Mouse (Mus musculus): ENCODE measurements around the gene Pcmt1. TPM values are rescaled to one million over a fixed set of nuclear protein-coding genes. Genes with fewer than 3 reads are reported as not detected.

The Pcmt1 gene
- polyA plus RNA-seq (2015; fragmentation: Nextera tagmentation; extraction: Ambion mirVana): 80.9 and 82.5 TPM in 2 replicates

DNA sequence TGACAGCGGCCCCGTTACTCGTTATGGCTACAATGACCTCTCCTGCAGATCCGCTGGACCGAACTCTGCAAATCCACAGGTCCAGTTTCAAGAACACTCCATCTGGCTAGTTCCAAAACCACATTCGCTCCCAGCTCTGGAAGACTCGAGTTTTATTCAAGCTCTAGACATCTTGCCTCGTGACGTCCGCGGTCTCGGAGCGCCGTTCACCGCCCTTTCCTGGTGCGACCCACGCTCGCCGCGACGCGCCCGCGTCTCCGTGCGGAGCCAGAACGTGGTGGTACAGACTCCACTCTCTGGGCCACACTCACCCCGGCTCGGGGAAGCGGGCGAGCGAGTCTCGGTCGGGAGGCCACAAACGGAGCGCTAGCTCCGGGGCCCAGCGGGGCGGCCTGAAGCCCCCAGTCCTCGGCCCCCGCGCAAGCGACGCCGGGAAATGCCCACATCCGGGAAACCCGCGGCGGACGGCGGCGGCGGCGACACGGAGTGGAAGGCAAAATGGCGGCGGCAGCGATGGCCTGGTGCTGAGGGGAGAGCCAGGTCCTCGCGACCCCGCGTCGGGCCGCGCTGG, at the start of gene Pcmt1, which contains the start of gene Lats1:
Pcmt1 (minus strand) TSS at position 406 of the 571 bp plus-strand sequence.
Lats1 (plus strand) TSS at position 484 of the 571 bp plus-strand sequence.
- TF ChIP-seq CTCF (IDR thresholded peaks at IDR 0.05; ENCODE audit: low read depth): no peak
- peak; percentile 82 for ATAC-seq
- H3K4me1 ChIP-seq (replicated peaks; ENCODE audit: control insufficient read depth, insufficient read depth, low read length): peaks cover 3% of the 10 kb centered on the region
- peaks cover 12% of the 10 kb centered on the region; the same call in 1 of the 2 replicates for H3K36me3 ChIP-seq (ENCODE audit: control insufficient read depth, insufficient read depth)
- no peaks in the 10 kb centered on the region for H3K9me3 ChIP-seq (ENCODE audit: control insufficient read depth)
- no peaks in the 10 kb centered on the region for H3K27me3 ChIP-seq (replicated peaks; ENCODE audit: control insufficient read depth, insufficient read depth, low read length)
- WGBS: under 1% methylated on average over 63 of the region's 65 CpGs
- peak within 1 kb of the TSS; percentile 100 for H3K9ac ChIP-seq (ENCODE audit: low read depth, low read length)
- H3K4me3 ChIP-seq (ENCODE audit: low read depth, low read length): peak within 1 kb of the TSS; percentile 98
- peak within 1 kb of the TSS; percentile 79 for H3K4me2 ChIP-seq (replicated peaks; ENCODE audit: low read depth)
- peak within 1 kb of the TSS; percentile 100 for H3K27ac ChIP-seq (ENCODE audit: low read depth, low read length)

DNA sequence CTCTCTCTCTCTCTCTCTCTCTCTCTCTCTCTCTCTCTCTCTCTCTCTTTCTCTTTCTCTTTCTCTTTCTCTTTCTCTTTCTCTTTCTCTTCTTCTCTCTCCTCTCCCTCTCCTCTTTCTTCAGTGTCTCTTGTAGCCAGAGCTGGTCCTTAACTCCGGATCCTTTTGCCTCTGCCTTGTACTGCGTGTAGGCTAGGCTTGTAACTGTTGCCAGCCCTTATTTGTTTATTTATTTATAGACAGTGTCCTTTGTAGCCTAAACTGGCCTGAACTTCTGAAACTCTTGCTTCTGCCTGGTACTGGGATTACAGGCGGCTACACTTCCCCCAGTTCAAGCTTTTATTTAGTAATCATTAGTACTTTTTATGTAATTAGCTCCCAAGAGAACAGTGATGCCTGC, 46.1 kb upstream of the Pcmt1 start:
- Histone ChIP-seq H3K4me1 (replicated peaks; ENCODE audit: control insufficient read depth, insufficient read depth, low read length) (no peaks in the 10 kb centered on the region), H3K36me3 (ENCODE audit: control insufficient read depth, insufficient read depth) (no peaks in the 10 kb centered on the region), H3K9ac (ENCODE audit: low read depth, low read length) (no peak overlapping the region), H3K27me3 (replicated peaks; ENCODE audit: control insufficient read depth, insufficient read depth, low read length) (no peaks in the 10 kb centered on the region), H3K4me3 (ENCODE audit: low read depth, low read length) (peak overlapping the region; percentile 79), H3K4me2 (replicated peaks; ENCODE audit: low read depth) (peak overlapping the region; percentile 89), H3K9me3 (ENCODE audit: control insufficient read depth) (no peaks in the 10 kb centered on the region), H3K27ac (ENCODE audit: low read depth, low read length) (no peak overlapping the region)
- ATAC-seq: no peak
- 13% methylated on average over 3 of the region's 3 CpGs for WGBS
- TF ChIP-seq CTCF (IDR thresholded peaks at IDR 0.05; ENCODE audit: low read depth): no peak

DNA sequence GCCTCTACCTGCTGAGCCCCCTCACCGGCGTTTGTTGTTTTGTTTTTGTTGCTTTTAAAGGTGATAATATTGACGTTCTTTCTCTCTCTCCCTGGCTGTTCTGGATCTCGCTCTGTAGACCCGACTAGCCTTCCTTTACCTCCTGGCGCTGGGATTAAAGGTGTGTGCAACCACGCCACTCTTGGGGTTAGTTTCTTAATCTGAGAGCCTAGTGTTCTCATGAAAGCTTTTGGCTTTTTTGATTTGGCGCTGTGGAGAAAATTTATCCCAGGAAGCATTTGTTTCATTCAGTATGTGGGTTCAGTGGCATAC, 45.5 kb upstream of the Pcmt1 start:
- ATAC-seq: no peak
- no peaks in the 10 kb centered on the region for H3K36me3 ChIP-seq (ENCODE audit: control insufficient read depth, insufficient read depth)
- 0 out of 2 replicates have a peak overlapping the region, but pooled peaks have one; percentile 61 for H3K27ac ChIP-seq (ENCODE audit: low read depth, low read length)
- H3K4me1 ChIP-seq (replicated peaks; ENCODE audit: control insufficient read depth, insufficient read depth, low read length): no peaks in the 10 kb centered on the region
- H3K4me3 ChIP-seq (ENCODE audit: low read depth, low read length): peak overlapping the region; percentile 79
- no peaks in the 10 kb centered on the region for H3K9me3 ChIP-seq (ENCODE audit: control insufficient read depth)
- peak overlapping the region; percentile 89 for H3K4me2 ChIP-seq (replicated peaks; ENCODE audit: low read depth)
- H3K27me3 ChIP-seq (replicated peaks; ENCODE audit: control insufficient read depth, insufficient read depth, low read length): no peaks in the 10 kb centered on the region
- 0% methylated on average over 8 of the region's 8 CpGs for WGBS
- TF ChIP-seq CTCF (IDR thresholded peaks at IDR 0.05; ENCODE audit: low read depth): no peak
- H3K9ac ChIP-seq (ENCODE audit: low read depth, low read length): peak overlapping the region; percentile 77

DNA sequence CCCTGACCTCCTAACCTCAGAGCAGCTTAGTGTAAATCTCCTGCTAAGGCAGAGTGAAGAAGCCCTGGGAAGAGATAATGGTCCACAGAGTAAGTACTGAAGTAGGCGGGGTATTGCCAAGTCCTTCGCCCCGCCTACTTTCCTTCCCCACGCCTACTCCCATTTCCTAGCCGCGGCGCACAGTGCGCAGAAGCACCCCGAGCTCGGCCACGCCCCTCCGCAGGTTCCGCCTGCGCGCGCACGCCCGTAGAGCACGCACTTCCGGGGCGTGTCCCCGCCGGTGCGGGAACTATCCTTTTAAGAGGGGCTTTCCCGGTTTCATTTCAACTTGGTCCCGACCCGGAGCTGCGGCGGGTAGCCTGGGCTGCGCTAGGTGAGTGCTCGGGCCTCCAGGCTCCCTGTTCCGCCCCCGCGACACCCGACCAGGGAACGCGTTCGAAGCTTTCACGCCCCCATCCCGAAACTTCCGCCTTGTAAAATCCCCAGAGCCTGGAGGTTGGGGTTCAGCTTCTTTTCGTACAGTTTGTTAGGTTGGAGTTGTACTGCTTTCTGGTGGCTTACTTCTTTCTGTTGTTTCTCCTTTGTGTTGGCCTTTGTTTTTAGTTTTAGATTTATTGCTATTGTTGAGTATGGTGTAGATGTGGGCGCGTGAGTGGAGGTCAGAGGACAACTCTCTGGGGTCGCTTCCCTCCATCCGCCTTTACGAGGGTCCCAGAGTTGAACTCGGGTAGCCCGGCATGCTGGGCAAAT, 45.0 kb upstream of the Pcmt1 start, which contains the start of gene Katna1:
Katna1 (plus strand) TSS at position 250 of the 750 bp plus-strand sequence.
- Histone ChIP-seq H3K4me3 (ENCODE audit: low read depth, low read length) (peak within 1 kb of the TSS; percentile 79), H3K4me2 (replicated peaks; ENCODE audit: low read depth) (peak within 1 kb of the TSS; percentile 89), H3K36me3 (ENCODE audit: control insufficient read depth, insufficient read depth) (no peaks in the 10 kb centered on the region), H3K27me3 (replicated peaks; ENCODE audit: control insufficient read depth, insufficient read depth, low read length) (no peaks in the 10 kb centered on the region), H3K27ac (ENCODE audit: low read depth, low read length) (peak within 1 kb of the TSS; percentile 61), H3K4me1 (replicated peaks; ENCODE audit: control insufficient read depth, insufficient read depth, low read length) (no peaks in the 10 kb centered on the region), H3K9me3 (ENCODE audit: control insufficient read depth) (no peaks in the 10 kb centered on the region), H3K9ac (ENCODE audit: low read depth, low read length) (peak within 1 kb of the TSS; percentile 77)
- ATAC-seq: peak; percentile 99
- no peak for TF ChIP-seq CTCF (IDR thresholded peaks at IDR 0.05; ENCODE audit: low read depth)
- under 1% methylated on average over 48 of the region's 49 CpGs for WGBS

DNA sequence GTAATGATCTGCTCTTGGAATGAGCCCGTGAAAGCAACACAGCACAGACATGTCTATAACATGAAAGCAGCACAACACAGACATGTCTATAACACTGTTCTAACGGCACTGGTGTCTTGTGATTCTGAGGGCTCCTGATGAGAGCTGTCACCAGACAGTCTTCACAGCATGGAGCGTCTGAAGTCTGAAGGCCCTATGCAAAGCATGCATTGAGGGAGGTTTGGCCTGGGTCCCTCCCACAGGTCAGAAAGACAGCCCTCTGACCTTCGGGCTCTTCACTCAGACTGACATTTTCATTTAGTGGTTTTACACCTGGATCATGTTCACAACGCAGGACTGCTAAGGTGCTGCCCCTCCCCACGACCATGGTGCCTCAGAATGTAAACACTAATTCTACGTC, 34.1 kb upstream of the Pcmt1 start:
- Histone ChIP-seq H3K36me3 (ENCODE audit: control insufficient read depth, insufficient read depth) (peaks cover 39% of the 10 kb centered on the region), H3K4me1 (replicated peaks; ENCODE audit: control insufficient read depth, insufficient read depth, low read length) (no peaks in the 10 kb centered on the region), H3K4me3 (ENCODE audit: low read depth, low read length) (no peak overlapping the region), H3K9ac (ENCODE audit: low read depth, low read length) (no peak overlapping the region), H3K4me2 (replicated peaks; ENCODE audit: low read depth) (no peak overlapping the region), H3K27me3 (replicated peaks; ENCODE audit: control insufficient read depth, insufficient read depth, low read length) (no peaks in the 10 kb centered on the region), H3K27ac (ENCODE audit: low read depth, low read length) (no peak overlapping the region), H3K9me3 (ENCODE audit: control insufficient read depth) (no peaks in the 10 kb centered on the region)
- no peak for TF ChIP-seq CTCF (IDR thresholded peaks at IDR 0.05; ENCODE audit: low read depth)
- ATAC-seq: no peak
- 64% methylated on average over 7 of the region's 7 CpGs for WGBS

DNA sequence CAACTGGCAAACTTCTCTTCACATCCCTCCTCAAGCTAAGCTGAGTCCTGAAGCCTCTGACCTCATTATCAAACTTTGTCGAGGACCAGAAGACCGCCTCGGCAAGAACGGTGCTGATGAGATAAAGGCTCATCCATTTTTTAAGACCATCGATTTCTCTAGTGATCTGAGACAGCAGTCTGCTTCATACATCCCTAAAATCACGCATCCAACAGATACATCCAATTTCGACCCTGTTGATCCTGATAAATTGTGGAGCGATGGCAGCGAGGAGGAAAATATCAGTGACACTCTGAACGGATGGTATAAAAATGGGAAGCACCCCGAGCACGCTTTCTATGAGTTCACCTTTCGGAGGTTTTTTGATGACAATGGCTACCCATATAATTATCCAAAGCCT, 31.6 kb upstream of the Pcmt1 start:
- ATAC-seq: no peak
- no peak overlapping the region for H3K9ac ChIP-seq (ENCODE audit: low read depth, low read length)
- H3K36me3 ChIP-seq (ENCODE audit: control insufficient read depth, insufficient read depth): peaks cover 61% of the 10 kb centered on the region

More for the DNA sequence above, 31.6 kb upstream of the Pcmt1 start:
- Histone ChIP-seq H3K27ac (ENCODE audit: low read depth, low read length) (no peak overlapping the region), H3K4me2 (replicated peaks; ENCODE audit: low read depth) (no peak overlapping the region), H3K4me3 (ENCODE audit: low read depth, low read length) (no peak overlapping the region), H3K27me3 (replicated peaks; ENCODE audit: control insufficient read depth, insufficient read depth, low read length) (no peaks in the 10 kb centered on the region), H3K9me3 (ENCODE audit: control insufficient read depth) (no peaks in the 10 kb centered on the region), H3K4me1 (replicated peaks; ENCODE audit: control insufficient read depth, insufficient read depth, low read length) (no peaks in the 10 kb centered on the region)
- TF ChIP-seq CTCF (IDR thresholded peaks at IDR 0.05; ENCODE audit: low read depth): no peak
- WGBS: 92% methylated on average over 13 of the region's 13 CpGs
